Mouse (Mus musculus) G1E (cell line): ENCODE data around the gene Atp1b1. TPM values are rescaled to one million over a fixed set of nuclear protein-coding genes. Genes with fewer than 3 reads are reported as not detected.

Experiments
- ATAC-seq: 2 replicates; pipeline ENCODE4 v1.8.0; 2016; ENCODE audit warnings: mild to moderate bottlenecking; ENCODE audit not compliant: insufficient number of reproducible peaks, poor library complexity, low FRiP score, severe bottlenecking; ENCODE audit errors: extremely low read depth
- DNase-seq: peaks from one replicate; pipeline ENCODE4 v3.0.0; 2012; ENCODE audit warnings: low spot score
- H3K27me3 ChIP-seq: 2 replicates; pipeline ENCODE4 v1.6.1; 2012; ENCODE audit warnings: mild to moderate bottlenecking, low read length, inconsistent platforms; ENCODE audit not compliant: insufficient read depth
- H3K36me3 ChIP-seq: replicated peaks from 2 replicates; pipeline ENCODE3; 2012; ENCODE audit warnings: mild to moderate bottlenecking, inconsistent platforms
- H3K4me1 ChIP-seq: 2 replicates; pipeline ENCODE4 v1.6.1; 2012; ENCODE audit warnings: low read depth, low read length, inconsistent platforms, mixed read lengths; ENCODE audit not compliant: insufficient read depth
- H3K4me3 ChIP-seq: 2 replicates; pipeline ENCODE4 v1.5.1; 2012; ENCODE audit warnings: low read depth, mild to moderate bottlenecking, inconsistent platforms, low read length, moderate library complexity, mixed read lengths
- H3K9me3 ChIP-seq: replicated peaks from 2 replicates; pipeline ENCODE4 v1.6.1; 2012; ENCODE audit warnings: inconsistent platforms
- CTCF ChIP-seq: IDR thresholded peaks from 2 replicates; pipeline ENCODE4 v1.5.1; 2012; ENCODE audit warnings: low read depth, low read length, inconsistent platforms, mixed read lengths
- GATA1 ChIP-seq: IDR thresholded peaks from 2 replicates; pipeline ENCODE4 v1.6.1; 2012; ENCODE audit warnings: borderline replicate concordance, low read length, inconsistent platforms, mixed read lengths
- GATA2 ChIP-seq: IDR thresholded peaks from 2 replicates; pipeline ENCODE4 v1.6.1; 2012; ENCODE audit warnings: low read depth, low read length, inconsistent platforms, borderline replicate concordance
- POLR2AphosphoS5 ChIP-seq: IDR thresholded peaks from 2 replicates; pipeline ENCODE4 v1.6.1; 2012; ENCODE audit warnings: low read depth, low read length, inconsistent platforms; ENCODE audit not compliant: insufficient replicate concordance
- TAL1 ChIP-seq: conservative IDR thresholded peaks from 2 replicates; pipeline ENCODE4 v1.6.1; 2012; ENCODE audit warnings: low read depth, low read length, inconsistent platforms, mixed read lengths
- polyA plus RNA-seq: library from polyadenylated mRNA; stranded (reverse); fragments of >175 nt; gene quantifications from 2 replicates; pipeline ENCODE4 v1.2.3, GENCODE M21; 2012
- total RNA-seq, 2 experiments: library from RNA; stranded (forward) in 1 of 2; stranded (reverse) in 1 of 2; fragments of 200-1000 nt in 1 of 2; fragments of >200 nt in 1 of 2; fragmentation: Nextera tagmentation in 1 of 2; gene quantifications; 2 replicates each; pipeline ENCODE4 v1.2.3; 2014 to 2017

Gene Atp1b1
- total and polyA plus RNA-seq, 3 experiments, result 0.76 TPM; not detected in 2

GRCm38 (mm10) chr1:164480755-164481644, 22.8 kb upstream of the Atp1b1 start:
- DNase-seq (no peak), ATAC-seq (no peak)
- H3K4me1 ChIP-seq, result no peaks in the 10 kb centered on the region
- H3K4me3 ChIP-seq, result no peak overlapping the region
- no peak for TF ChIP-seq GATA1
- no peak for TF ChIP-seq GATA2
- TF ChIP-seq CTCF, result no peak
- TF ChIP-seq POLR2AphosphoS5, result no peak
- no peak for TF ChIP-seq TAL1
- no peaks in the 10 kb centered on the region for H3K27me3 ChIP-seq
- no peaks in the 10 kb centered on the region for H3K36me3 ChIP-seq
- H3K9me3 ChIP-seq, result no peaks in the 10 kb centered on the region

- ATAC-seq (no peak), DNase-seq (no peak)
- no peaks in the 10 kb centered on the region for H3K27me3 ChIP-seq
- H3K9me3 ChIP-seq, result no peaks in the 10 kb centered on the region
- H3K36me3 ChIP-seq, result no peaks in the 10 kb centered on the region
- H3K4me1 ChIP-seq, result no peaks in the 10 kb centered on the region
- TF ChIP-seq POLR2AphosphoS5 (no peak), CTCF (no peak), GATA2 (no peak), TAL1 (no peak), GATA1 (no peak)
- no peak overlapping the region for H3K4me3 ChIP-seq
Observed at GRCm38 (mm10) chr1:164475895-164476294, 17.7 kb upstream of the Atp1b1 start.

- no peaks in the 10 kb centered on the region for H3K27me3 ChIP-seq
- no peaks in the 10 kb centered on the region for H3K36me3 ChIP-seq
- no peaks in the 10 kb centered on the region for H3K9me3 ChIP-seq
- H3K4me3 ChIP-seq, result no peak overlapping the region
- TF ChIP-seq GATA2 (no peak), GATA1 (no peak), CTCF (no peak), POLR2AphosphoS5 (no peak), TAL1 (no peak)
- DNase-seq (no peak), ATAC-seq (no peak)
- no peaks in the 10 kb centered on the region for H3K4me1 ChIP-seq
Observed at GRCm38 (mm10) chr1:164474778-164475511, 16.8 kb upstream of the Atp1b1 start.

- no peak for ATAC-seq
- H3K36me3 ChIP-seq, result no peaks in the 10 kb centered on the region
- no peak overlapping the region for H3K4me3 ChIP-seq
- TF ChIP-seq GATA2, result no peak
- TF ChIP-seq TAL1, result no peak
- no peak for TF ChIP-seq GATA1
- no peak for TF ChIP-seq CTCF
- no peak for TF ChIP-seq POLR2AphosphoS5
- DNase-seq, result no peak
- H3K9me3 ChIP-seq, result no peaks in the 10 kb centered on the region
- no peaks in the 10 kb centered on the region for H3K4me1 ChIP-seq
- no peaks in the 10 kb centered on the region for H3K27me3 ChIP-seq
Observed at GRCm38 (mm10) chr1:164474310-164474709, 16.2 kb upstream of the Atp1b1 start.

GRCm38 (mm10) chr1:164473398-164473797, 15.2 kb upstream of the Atp1b1 start:
- Histone ChIP-seq H3K27me3 (no peaks in the 10 kb centered on the region), H3K4me1 (no peaks in the 10 kb centered on the region), H3K4me3 (no peak overlapping the region), H3K9me3 (no peaks in the 10 kb centered on the region), H3K36me3 (no peaks in the 10 kb centered on the region)
- no peak for TF ChIP-seq GATA2
- no peak for TF ChIP-seq GATA1
- TF ChIP-seq POLR2AphosphoS5, result no peak
- no peak for TF ChIP-seq TAL1
- no peak for TF ChIP-seq CTCF
- ATAC-seq (no peak), DNase-seq (no peak)

- Histone ChIP-seq H3K4me1 (no peaks in the 10 kb centered on the region), H3K27me3 (no peaks in the 10 kb centered on the region), H3K4me3 (no peak overlapping the region), H3K9me3 (no peaks in the 10 kb centered on the region), H3K36me3 (no peaks in the 10 kb centered on the region)
- ATAC-seq, result no peak
- no peak for DNase-seq
- TF ChIP-seq POLR2AphosphoS5 (no peak), TAL1 (no peak), CTCF (no peak), GATA2 (no peak), GATA1 (no peak)
Observed at GRCm38 (mm10) chr1:164471632-164472031, 13.5 kb upstream of the Atp1b1 start.
